Mouse (Mus musculus) stomach, embryonic 15.5 days (tissue): ENCODE data around the gene Macrod2. TPM values are rescaled to one million over a fixed set of nuclear protein-coding genes. Genes with fewer than 3 reads are reported as not detected.

ENCODE experiments used
- ATAC-seq: fragments of 200-750 bp; cut with Nextera tagmentation; 2 replicates; pipeline ENCODE4 v1.8.0; 2017; ENCODE audit warnings: low read depth, moderate number of reproducible peaks, moderate TSS enrichment; ENCODE audit not compliant: insufficient read depth, low FRiP score
- H3K27ac ChIP-seq: fragments of 300-500 bp; sonication (generic); 2 replicates; pipeline ENCODE4 v1.5.1; 2015; ENCODE audit warnings: mild to moderate bottlenecking, inconsistent platforms
- H3K27me3 ChIP-seq: fragments of 300-500 bp; sonication (generic); replicated peaks from 2 replicates; pipeline ENCODE4 v1.6.1; 2015; ENCODE audit warnings: inconsistent platforms
- H3K36me3 ChIP-seq: fragments of 300-500 bp; sonication (generic); 2 replicates; pipeline ENCODE4 v1.6.1; 2015; ENCODE audit warnings: inconsistent platforms
- H3K4me1 ChIP-seq: fragments of 300-500 bp; sonication (generic); 2 replicates; pipeline ENCODE4 v1.6.1; 2015; ENCODE audit warnings: inconsistent platforms
- H3K4me2 ChIP-seq: fragments of 300-500 bp; sonication (generic); 2 replicates; pipeline ENCODE4 v1.6.1; 2015; ENCODE audit warnings: mild to moderate bottlenecking, inconsistent platforms
- H3K4me3 ChIP-seq: fragments of 300-500 bp; sonication (generic); replicated peaks from 2 replicates; pipeline ENCODE4 v1.5.1; 2015; ENCODE audit warnings: inconsistent platforms
- H3K9ac ChIP-seq: fragments of 300-500 bp; sonication (generic); 2 replicates; pipeline ENCODE4 v1.6.1; 2015; ENCODE audit warnings: inconsistent platforms
- H3K9me3 ChIP-seq: fragments of 300-500 bp; sonication (generic); 2 replicates; pipeline ENCODE4 v1.6.1; 2016; ENCODE audit warnings: inconsistent platforms
- WGBS: fragments of 180-500 bp; shearing (Covaris S2); methylation state at CpG from one replicate; pipeline ENCODE4 v1.1.7; 2015; 5-methylcytosine and 5-hydroxymethylcytosine counted together
- polyA plus RNA-seq: library from polyadenylated mRNA; unstranded; fragments of >200 nt; fragmentation: Nextera tagmentation; extraction: Ambion mirVana; gene quantifications from 2 replicates; pipeline ENCODE4 v1.2.1, GENCODE M21; 2015

Gene Macrod2
- polyA plus RNA-seq, 1 experiment from 2014 or later: 40.8 TPM

- no peaks in the 10 kb centered on the region for H3K9me3 ChIP-seq
- H3K27ac ChIP-seq: no peak overlapping the region
- H3K27me3 ChIP-seq: no peaks in the 10 kb centered on the region
- no peak overlapping the region for H3K9ac ChIP-seq
- no peak overlapping the region for H3K4me2 ChIP-seq
- H3K4me1 ChIP-seq: no peaks in the 10 kb centered on the region
- no peaks in the 10 kb centered on the region for H3K36me3 ChIP-seq
- no peak overlapping the region for H3K4me3 ChIP-seq
- WGBS: 73% methylated on average over 2 of the region's 2 CpGs
- ATAC-seq: no peak
Measured at GRCm38 (mm10) chr2:141830496-141830895, 1435.4 kb downstream of the Macrod2 start.

DNA sequence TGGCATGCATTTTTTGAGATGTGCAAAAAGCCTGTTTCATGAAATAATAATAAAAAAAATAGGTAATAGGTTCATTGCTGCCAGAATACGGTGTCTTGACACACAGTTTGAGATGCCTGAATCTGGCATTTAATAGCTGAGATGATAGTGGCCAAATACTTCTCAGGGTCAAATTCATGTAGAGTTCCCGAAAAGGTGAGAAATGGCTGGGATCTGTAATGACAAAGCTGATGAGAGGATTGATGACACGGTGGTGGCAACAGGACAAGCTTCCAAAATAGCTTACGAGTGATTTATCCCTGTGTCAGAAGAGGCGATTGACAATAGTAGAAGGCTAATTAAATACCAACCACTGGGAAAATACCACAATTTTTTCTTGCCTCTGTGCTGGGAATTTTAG lies 1436.4 kb downstream of the Macrod2 start:
- 87% methylated on average over 5 of the region's 5 CpGs for WGBS
- Histone ChIP-seq H3K4me2 (no peak overlapping the region), H3K4me1 (no peaks in the 10 kb centered on the region), H3K9ac (no peak overlapping the region), H3K36me3 (no peaks in the 10 kb centered on the region), H3K4me3 (no peak overlapping the region), H3K27me3 (no peaks in the 10 kb centered on the region), H3K9me3 (no peaks in the 10 kb centered on the region), H3K27ac (no peak overlapping the region)
- no peak for ATAC-seq

DNA sequence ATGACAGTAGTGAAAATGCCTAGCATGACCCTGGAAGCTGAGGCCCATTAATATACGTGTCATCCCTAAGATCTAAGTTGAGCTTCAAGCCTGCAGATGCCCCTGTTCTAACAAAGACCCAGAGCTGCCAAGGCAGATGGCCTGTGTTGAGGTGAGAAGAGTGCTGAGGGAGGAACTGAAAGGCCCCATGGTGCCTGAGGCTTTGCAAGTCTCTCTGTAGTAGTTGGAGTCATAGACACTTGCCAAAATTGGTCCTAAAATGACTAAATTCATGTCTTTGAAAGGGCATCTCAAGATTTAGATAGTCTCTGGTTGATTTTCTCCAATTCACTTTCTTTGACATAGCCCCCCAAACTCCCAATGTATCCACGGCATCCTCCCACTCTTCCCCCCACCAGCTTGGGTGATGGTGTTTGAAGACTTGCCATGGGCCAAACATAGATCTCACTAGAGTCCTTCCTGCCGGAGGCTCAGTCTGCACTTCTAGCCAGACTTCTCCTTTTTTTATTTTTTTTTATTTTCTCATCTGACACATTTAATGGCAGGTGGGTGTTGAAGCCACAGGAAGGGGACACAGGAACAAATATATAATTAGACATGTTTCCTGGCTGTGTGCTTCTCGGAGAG lies 1439.2 kb downstream of the Macrod2 start:
- WGBS: 80% methylated on average over 4 of the region's 4 CpGs
- Histone ChIP-seq H3K9ac (no peak overlapping the region), H3K9me3 (no peaks in the 10 kb centered on the region), H3K27ac (no peak overlapping the region), H3K4me2 (no peak overlapping the region), H3K27me3 (no peaks in the 10 kb centered on the region), H3K4me1 (no peaks in the 10 kb centered on the region), H3K36me3 (no peaks in the 10 kb centered on the region), H3K4me3 (no peak overlapping the region)
- no peak for ATAC-seq

DNA sequence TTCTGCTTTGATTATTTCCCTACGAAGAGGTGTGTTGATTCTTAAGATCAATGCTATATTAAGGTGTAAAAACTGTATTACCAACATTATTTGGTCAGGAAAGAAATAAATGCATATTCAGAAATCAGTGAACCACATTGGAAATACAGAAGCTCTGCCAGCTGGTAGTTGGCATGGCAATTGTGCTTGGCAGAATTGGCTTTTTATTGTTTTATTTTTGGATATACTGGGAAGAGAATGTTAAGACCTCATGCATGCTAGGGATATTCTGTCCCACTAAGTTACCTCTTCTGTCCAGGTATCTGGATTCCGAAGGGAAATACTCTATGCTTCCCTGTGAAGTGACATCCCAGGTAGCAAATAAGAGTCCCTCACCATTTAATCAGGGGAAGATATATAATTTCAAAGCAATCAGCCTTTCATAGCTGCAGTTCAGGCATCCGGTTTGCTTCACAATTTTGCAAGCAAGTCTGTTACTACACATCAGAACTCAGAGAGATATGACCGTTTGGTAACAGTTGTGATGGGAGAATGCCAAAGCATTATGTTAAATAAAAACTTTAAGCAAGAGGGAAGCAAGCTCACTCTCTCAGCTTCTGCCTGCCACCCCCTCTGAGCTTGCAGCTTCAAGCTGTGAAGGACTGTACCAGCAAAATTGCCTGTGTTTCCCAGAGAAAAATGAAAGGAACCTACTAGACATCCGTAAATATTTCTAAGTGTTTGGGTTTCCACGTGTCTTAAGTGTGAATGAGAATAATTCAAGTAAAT lies 1449.5 kb downstream of the Macrod2 start:
- no peaks in the 10 kb centered on the region for H3K4me1 ChIP-seq
- H3K9ac ChIP-seq: no peak overlapping the region
- H3K27me3 ChIP-seq: no peaks in the 10 kb centered on the region
- no peak overlapping the region for H3K27ac ChIP-seq
- H3K4me3 ChIP-seq: no peak overlapping the region
- no peak overlapping the region for H3K4me2 ChIP-seq
- no peaks in the 10 kb centered on the region for H3K36me3 ChIP-seq
- no peaks in the 10 kb centered on the region for H3K9me3 ChIP-seq
- 68% methylated on average over 6 of the region's 6 CpGs for WGBS
- ATAC-seq: no peak

DNA sequence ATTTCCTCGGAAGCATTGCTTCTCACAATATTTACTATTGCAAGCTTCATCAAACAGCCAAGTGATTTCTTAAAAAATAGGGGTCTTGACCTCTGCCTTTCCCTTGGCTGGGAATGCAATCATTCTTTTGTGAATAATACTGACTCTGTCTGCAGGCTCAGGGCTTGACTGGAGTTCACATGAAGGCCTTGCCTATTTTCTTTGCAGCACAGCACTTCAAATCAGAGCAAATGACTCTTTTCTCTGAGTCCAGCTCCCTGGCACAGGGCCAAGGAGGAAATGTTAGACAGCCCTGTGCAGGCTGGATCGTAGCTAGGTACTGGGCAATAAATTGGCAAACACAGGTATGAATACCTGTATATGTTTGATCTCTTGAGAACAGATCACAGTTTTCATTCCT lies 1464.1 kb downstream of the Macrod2 start:
- Histone ChIP-seq H3K9me3 (no peaks in the 10 kb centered on the region), H3K27ac (no peak overlapping the region), H3K27me3 (no peaks in the 10 kb centered on the region), H3K4me3 (no peak overlapping the region), H3K4me1 (no peaks in the 10 kb centered on the region), H3K9ac (no peak overlapping the region), H3K36me3 (no peaks in the 10 kb centered on the region), H3K4me2 (no peak overlapping the region)
- WGBS: 16% methylated on average over 2 of the region's 2 CpGs
- peak; percentile 53; the same call in 1 of the 2 replicates for ATAC-seq

- Histone ChIP-seq H3K9ac (no peak overlapping the region), H3K4me3 (no peak overlapping the region), H3K27me3 (no peaks in the 10 kb centered on the region), H3K4me2 (no peak overlapping the region), H3K9me3 (no peaks in the 10 kb centered on the region), H3K4me1 (no peaks in the 10 kb centered on the region), H3K36me3 (no peaks in the 10 kb centered on the region), H3K27ac (no peak overlapping the region)
- no peak for ATAC-seq
- 85% methylated on average over 6 of the region's 6 CpGs for WGBS
Measured at GRCm38 (mm10) chr2:141861679-141862268, 1466.7 kb downstream of the Macrod2 start.

GRCm38 (mm10) chr2:141862531-141863265 lies 1467.6 kb downstream of the Macrod2 start:
- no peak for ATAC-seq
- Histone ChIP-seq H3K4me2 (no peak overlapping the region), H3K27me3 (no peaks in the 10 kb centered on the region), H3K4me1 (no peaks in the 10 kb centered on the region), H3K9me3 (no peaks in the 10 kb centered on the region), H3K36me3 (no peaks in the 10 kb centered on the region), H3K4me3 (no peak overlapping the region), H3K27ac (no peak overlapping the region), H3K9ac (no peak overlapping the region)
- 70% methylated on average over 9 of the region's 9 CpGs for WGBS

DNA sequence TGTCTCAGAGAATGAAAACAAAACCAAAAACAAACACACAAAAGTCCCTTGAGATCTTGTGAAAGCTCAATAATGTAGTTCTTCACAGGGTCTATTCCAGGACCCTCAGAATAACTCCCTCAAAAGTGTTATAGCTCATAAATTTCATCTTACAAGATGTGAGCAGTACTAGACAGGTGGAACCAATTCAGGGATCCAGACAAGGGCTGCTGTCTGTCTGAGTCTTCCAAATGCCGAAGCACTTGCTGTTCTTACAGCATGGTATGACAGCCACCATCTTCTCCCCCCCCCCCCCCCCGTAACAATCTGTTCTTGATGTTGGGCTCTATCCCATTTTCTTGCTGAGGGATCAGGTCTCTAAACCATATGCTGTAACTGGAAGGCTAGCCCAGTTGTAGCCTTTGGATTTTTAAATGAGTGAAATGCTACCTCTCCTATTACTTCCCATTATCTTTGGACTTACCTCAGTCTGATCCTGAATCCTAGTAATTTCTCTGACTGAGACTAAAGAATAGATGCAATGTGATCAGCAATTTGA lies 1468.6 kb downstream of the Macrod2 start:
- Histone ChIP-seq H3K9me3 (no peaks in the 10 kb centered on the region), H3K9ac (no peak overlapping the region), H3K27ac (no peak overlapping the region), H3K4me2 (no peak overlapping the region), H3K36me3 (no peaks in the 10 kb centered on the region), H3K4me1 (no peaks in the 10 kb centered on the region), H3K4me3 (no peak overlapping the region), H3K27me3 (no peaks in the 10 kb centered on the region)
- WGBS: 93% methylated on average over 2 of the region's 2 CpGs
- ATAC-seq: no peak

GRCm38 (mm10) chr2:141870930-141871329 lies 1475.8 kb downstream of the Macrod2 start:
- Histone ChIP-seq H3K4me3 (no peak overlapping the region), H3K27me3 (no peaks in the 10 kb centered on the region), H3K4me1 (no peaks in the 10 kb centered on the region; the same call in 1 of the 2 replicates), H3K27ac (no peak overlapping the region), H3K36me3 (no peaks in the 10 kb centered on the region), H3K9ac (no peak overlapping the region), H3K4me2 (no peak overlapping the region), H3K9me3 (no peaks in the 10 kb centered on the region)
- WGBS: 44% methylated on average over 4 of the region's 4 CpGs
- no peak for ATAC-seq

DNA sequence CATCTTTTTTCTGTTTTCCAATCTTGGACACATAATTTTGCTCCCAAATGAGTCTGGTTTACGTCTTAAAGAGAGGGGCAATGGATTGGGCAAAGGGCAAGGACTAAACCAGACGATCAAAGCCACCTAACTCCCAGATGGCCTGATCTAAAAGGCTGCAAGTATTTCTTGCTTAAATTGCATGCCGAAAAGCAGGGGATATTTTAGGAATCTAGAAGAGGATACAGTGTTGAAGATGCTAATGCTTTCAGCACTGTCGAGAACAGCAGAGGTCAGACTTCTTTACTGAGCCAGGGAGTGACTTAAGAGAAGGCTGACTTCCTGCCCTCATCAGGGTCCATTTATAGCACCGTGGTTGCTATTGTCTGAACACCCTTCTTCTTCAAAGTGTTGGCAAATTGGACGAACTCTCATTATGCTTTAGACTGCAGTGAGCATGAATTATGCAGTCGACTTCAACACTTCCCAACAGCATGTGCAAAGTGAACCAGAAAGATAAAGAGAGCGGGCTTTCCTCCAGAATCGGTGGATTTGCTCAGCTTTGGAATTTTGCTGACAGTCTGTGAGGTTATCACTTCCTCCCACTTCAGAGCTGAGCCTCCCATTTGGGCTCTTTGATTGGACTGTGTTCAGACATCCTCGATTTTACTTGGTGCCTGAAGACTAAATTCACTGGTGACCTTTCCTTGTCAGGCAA lies 1481.2 kb downstream of the Macrod2 start:
- no peaks in the 10 kb centered on the region for H3K36me3 ChIP-seq
- H3K9me3 ChIP-seq: no peaks in the 10 kb centered on the region
- H3K27ac ChIP-seq: no peak overlapping the region
- H3K9ac ChIP-seq: no peak overlapping the region
- H3K4me3 ChIP-seq: no peak overlapping the region
- H3K4me2 ChIP-seq: no peak overlapping the region
- no peaks in the 10 kb centered on the region for H3K27me3 ChIP-seq
- WGBS: 54% methylated on average over 10 of the region's 10 CpGs
- no peak for ATAC-seq
- no peaks in the 10 kb centered on the region for H3K4me1 ChIP-seq

- WGBS: 73% methylated on average over 2 of the region's 2 CpGs
- Histone ChIP-seq H3K36me3 (no peaks in the 10 kb centered on the region), H3K4me2 (no peak overlapping the region), H3K27me3 (no peaks in the 10 kb centered on the region), H3K9me3 (no peaks in the 10 kb centered on the region), H3K9ac (no peak overlapping the region), H3K4me1 (no peaks in the 10 kb centered on the region), H3K27ac (no peak overlapping the region), H3K4me3 (no peak overlapping the region)
- ATAC-seq: no peak
Measured at GRCm38 (mm10) chr2:141876958-141877357, 1481.8 kb downstream of the Macrod2 start.
